Mouse (Mus musculus): ENCODE data around the gene Usp31.

Usp31 gene

GRCm38 (mm10) chr7:121707073-121707667 lies at the start of gene Usp31:
TSS of gene Usp31 (minus strand) at chr7:121707253.
- peak; percentile 94 for DNase-seq

- no peak for DNase-seq
Observed at GRCm38 (mm10) chr7:121754748-121755147, 47.7 kb upstream of the Usp31 start.

- DNase-seq: no peak
Observed at GRCm38 (mm10) chr7:121750244-121750643, 43.2 kb upstream of the Usp31 start.

- no peak for DNase-seq
Observed at GRCm38 (mm10) chr7:121737511-121738415, 30.7 kb upstream of the Usp31 start.

- peak; percentile 93 for DNase-seq
Observed at GRCm38 (mm10) chr7:121734171-121734831, 27.2 kb upstream of the Usp31 start, which contains the start of gene Scnn1g. TSS of gene Scnn1g (plus strand) at chr7:121734479.

GRCm38 (mm10) chr7:121730225-121730624 lies 23.2 kb upstream of the Usp31 start:
- DNase-seq: no peak

DNA sequence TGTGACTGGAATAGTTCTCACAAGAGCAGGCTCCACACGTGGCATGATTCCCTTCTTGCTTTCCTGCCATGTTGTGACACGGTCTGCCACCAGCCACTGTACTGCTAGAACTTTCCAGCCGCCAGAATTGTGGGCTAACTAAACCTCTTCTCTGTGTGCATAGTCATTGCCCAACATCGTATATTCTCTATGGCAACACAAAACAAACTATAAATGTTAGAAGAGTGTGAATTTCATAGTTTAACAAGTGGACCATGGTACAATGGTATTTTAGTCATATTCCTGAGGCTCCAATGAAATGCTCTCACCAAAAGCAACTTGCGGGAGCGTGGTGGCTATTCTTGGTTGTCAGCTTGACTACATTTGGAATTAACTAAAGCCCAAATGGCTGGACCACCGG lies 10.0 kb upstream of the Usp31 start:
- no peak for DNase-seq

GRCm38 (mm10) chr7:121711171-121711570 lies 4.1 kb upstream of the Usp31 start:
- no peak for DNase-seq

DNA sequence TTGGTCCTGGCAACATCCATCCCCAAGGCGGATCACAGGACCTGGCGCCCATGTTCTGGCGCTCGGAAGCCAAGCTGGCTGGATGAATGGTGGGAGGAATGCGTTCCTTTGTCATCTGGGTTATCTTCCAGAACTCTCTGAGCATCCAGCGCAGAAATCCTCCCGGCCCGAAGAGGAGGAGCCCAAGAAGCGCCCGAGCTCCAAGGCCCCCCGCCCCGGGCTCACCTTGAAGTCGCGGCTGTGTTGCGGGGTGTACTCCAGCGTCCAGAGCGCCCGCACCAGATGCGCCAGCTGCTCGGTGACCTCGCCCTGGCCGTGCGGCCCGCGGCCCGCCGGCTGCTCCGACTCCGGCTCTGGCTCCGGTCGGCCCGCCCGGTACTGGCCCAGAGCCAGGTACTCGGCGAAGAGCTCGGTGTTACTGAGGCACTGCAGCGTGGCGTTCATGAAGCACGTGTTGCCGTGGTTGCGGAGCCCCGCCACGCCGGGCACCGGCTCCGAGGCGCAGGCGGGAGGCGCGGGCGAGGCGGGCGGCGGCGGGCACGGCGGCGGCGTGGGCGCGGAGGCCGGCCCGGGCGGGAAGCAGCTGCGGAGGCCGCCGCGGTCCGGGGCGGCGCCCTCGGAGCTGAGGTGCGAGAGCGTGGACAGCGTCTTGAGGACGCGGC lies 511 bp downstream of the Usp31 start:
- peak; percentile 59 for DNase-seq

DNA sequence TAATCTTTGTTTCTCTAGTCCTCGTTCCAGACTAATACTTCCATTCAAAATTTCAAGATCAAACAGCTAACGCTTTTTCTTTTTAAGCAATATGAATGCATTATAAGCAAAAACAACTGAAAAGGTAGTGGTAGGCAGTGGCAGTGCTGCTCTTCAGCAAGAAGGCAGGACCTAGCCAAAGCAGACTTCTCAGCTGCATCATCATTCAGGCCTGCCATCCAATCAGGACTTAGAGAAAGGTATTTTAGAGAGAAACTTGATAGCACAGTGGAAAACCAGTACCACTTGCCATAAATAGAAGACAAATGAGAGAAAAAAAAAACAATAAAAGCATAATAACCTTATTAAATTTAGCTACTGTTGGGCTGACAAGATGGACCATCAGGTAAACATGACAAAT lies 2.0 kb downstream of the Usp31 start:
- no peak for DNase-seq

- no peak for DNase-seq
Observed at GRCm38 (mm10) chr7:121701983-121702382, 5.1 kb downstream of the Usp31 start.

DNA sequence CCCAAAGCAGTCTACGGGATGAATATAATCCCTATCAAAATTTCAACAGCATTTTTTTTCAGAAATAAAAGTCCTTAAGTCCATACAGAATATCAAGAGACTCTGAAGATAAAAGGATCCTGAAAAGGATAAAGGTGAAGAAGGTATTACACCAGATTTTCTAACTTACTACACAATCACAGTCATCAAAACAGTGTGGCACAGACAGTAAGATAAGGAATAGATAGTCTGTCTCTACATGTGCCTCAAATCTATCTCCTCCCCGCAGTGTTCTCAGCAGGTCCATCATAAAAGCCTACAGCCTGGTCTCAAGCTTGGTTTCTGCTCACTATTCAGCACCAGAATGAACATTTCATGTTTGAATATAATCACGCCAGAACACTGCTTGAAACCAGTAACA lies 6.6 kb downstream of the Usp31 start:
- DNase-seq: no peak

- no peak for DNase-seq
Observed at GRCm38 (mm10) chr7:121699218-121699617, 7.8 kb downstream of the Usp31 start.

DNA sequence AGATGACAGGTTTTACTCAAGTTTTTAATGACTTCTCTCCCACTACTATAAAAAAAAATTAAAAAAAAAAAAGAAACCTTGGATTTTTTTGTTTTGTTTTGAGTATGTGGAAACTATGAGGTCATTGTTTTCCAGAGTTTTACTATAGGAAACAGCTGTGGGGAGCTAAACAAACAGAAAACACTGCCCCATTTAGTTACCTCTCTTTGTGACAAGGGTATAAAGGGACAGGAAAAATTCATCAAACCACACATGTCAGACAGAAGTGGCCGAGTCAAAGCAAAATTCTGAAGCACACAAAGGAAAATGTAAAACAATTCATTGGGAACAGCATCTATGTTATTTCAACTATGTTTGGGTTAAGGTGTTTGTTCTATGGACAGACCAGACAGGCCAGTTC lies 9.5 kb downstream of the Usp31 start:
- DNase-seq: no peak

GRCm38 (mm10) chr7:121697170-121697569 lies 9.9 kb downstream of the Usp31 start:
- no peak for DNase-seq

DNA sequence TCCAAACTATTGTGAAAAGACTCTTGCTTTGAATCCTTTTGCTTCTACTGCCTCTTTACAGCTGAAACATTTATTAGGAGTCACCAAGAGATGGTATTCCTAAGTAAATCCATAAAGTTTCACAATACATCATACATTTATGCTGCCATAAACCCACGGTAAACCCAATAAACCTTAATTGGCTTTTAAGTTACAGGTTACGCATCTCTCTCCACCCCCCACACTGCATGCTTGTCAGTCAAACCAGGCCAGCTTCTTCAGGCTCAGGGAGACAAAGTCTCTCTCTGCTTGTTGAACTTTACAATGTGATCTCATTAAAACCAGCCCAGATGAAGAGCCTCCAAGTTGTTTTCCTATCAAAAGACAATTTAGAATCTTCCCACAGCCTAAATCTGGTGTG lies 15.2 kb downstream of the Usp31 start:
- DNase-seq: no peak

DNA sequence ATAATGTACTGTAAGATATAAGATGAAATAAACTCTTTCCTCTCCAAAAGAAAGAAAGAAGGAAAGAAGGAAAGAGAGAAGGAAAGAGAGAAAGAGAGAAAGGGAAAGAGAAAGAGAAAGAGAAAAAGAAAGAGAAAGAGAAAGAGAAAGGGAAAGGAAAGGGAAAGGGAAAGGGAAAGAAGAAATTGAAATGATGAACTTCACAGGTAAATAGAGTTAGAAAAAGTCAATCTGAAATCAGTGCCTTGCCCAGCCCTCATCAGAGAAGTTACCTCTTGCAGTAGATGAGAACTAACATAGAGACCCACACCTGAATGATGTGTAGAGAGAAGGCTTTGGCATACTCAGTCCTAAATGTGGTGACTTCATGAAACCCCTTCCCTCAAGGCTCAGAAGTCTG lies 17.7 kb downstream of the Usp31 start:
- no peak for DNase-seq

DNA sequence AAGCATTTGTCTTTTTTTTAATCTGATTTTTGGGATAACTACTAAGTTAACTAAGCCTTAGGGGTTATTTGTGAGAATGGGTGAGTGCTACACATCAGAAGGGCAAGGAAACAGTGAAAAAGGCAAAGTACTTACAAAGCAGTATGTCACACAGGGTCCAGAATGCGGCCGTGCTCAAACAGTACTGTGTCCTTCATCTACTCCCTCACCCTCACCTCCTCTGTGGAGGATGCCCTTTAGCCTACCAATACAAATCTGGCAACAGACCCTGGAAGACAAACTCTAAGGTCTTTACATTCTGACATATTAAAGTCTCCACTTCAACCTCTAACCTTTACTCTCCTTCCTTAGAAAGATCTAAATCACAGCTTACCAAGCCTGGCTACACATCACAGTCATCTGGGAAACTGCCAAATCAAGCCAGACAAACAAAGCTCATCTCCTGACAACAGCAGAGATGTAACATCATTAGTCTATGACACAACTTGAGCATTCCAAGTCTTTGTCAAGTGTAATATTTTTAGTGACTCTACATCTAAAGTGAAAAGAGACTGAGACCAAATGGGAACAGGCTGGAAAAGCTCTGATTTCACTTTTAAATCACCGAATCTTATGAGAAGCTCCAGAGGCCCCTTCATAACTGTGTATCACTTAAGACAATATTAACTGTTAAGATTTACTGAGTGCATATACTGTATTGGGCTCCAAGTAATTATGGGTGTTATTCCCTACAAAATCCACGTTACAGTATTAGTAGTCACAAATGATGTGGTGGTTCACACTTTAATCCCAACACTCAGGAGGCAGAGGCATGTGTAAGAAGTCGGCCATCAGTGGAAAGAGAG lies 21.7 kb downstream of the Usp31 start:
- no peak for DNase-seq

GRCm38 (mm10) chr7:121681191-121681590 lies 25.9 kb downstream of the Usp31 start:
- DNase-seq: no peak

DNA sequence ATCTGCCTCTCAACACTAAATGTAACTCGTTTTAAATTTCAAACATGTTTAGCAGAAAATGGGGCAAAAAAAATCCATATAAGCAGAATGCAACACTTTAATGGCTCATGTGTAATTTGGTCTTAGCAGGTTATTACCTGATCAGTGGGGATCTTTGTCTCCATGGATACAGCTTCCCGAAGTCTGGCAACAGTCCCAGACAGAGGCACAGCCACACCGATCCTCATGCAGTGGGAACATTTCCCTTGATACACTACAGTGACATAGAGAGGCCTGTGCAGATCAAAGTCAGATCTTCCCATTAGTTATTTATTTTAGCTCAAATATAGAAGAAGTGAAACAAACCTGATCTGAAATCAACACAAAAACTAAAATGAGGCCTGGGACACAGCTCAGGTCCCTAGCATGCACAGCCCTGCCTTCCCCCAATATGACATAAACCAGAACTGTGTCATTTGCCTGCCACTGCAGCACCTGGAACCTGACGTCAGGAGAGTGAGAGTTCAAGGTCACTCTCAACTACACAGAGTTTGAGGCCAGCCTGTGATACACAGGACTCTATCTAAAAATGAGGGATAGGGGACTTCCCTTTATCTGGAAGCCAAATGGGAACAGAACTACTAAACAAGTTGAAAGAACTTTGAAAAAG lies 29.8 kb downstream of the Usp31 start:
- DNase-seq: no peak

DNA sequence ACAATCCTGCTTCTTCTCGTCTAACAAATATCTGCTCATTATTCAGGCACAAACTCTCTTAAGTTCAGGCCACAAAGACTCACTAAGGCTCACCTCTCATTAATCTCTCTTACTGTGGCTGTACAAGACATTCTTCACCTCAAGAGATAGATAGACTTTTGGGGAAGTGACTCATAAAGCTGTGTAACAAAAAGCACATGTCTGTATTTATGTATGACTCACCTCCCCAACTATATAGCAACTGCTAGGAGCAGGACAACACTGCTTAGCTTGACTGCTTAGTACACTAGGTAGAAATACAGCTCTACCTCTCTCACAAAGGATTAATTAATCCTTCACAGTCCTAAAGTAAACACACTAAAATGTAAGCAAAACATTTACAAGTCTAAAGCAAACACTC lies 46.3 kb downstream of the Usp31 start:
- no peak for DNase-seq

- no peak for DNase-seq
Observed at GRCm38 (mm10) chr7:121658866-121659265, 48.2 kb downstream of the Usp31 start.
